Mouse (Mus musculus) liver, adult 2 months (tissue): ENCODE measurements around the gene Tbc1d7. TPM values are rescaled to one million over a fixed set of nuclear protein-coding genes. Genes with fewer than 3 reads are reported as not detected.

Source experiments
- DNase-seq: peaks from one replicate; pipeline ENCODE4 v3.0.0-alpha.2; 2011; ENCODE audit warnings: low read depth, low spot score; ENCODE audit errors: extremely low read depth
- H3K27ac ChIP-seq: fragments of 200-500 bp; replicated peaks from 2 replicates; pipeline ENCODE4 v1.5.1; 2012; ENCODE audit warnings: low read depth, mild to moderate bottlenecking, control low read depth, inconsistent platforms, low read length; ENCODE audit not compliant: insufficient read depth
- H3K27me3 ChIP-seq: fragments of 200-500 bp; 2 replicates; pipeline ENCODE4 v1.6.1; 2012; ENCODE audit warnings: mild to moderate bottlenecking, moderate library complexity, low read length, inconsistent platforms; ENCODE audit not compliant: control insufficient read depth, insufficient read depth
- H3K36me3 ChIP-seq: fragments of 200-500 bp; 2 replicates; pipeline ENCODE4 v1.6.1; 2012; ENCODE audit warnings: low read length, inconsistent platforms; ENCODE audit not compliant: control insufficient read depth, insufficient read depth
- H3K4me1 ChIP-seq: fragments of 200-500 bp; 2 replicates; pipeline ENCODE4 v1.6.1; 2011; ENCODE audit warnings: low read length; ENCODE audit not compliant: control insufficient read depth, insufficient read depth
- H3K4me3 ChIP-seq: fragments of 200-500 bp; 2 replicates; pipeline ENCODE4 v1.5.1; 2011; ENCODE audit warnings: low read depth, mild to moderate bottlenecking, control low read depth, low read length, moderate library complexity; ENCODE audit not compliant: insufficient read depth
- H3K79me2 ChIP-seq: fragments of 200-500 bp; 2 replicates; pipeline ENCODE4 v1.6.1; 2012; ENCODE audit warnings: inconsistent platforms, mild to moderate bottlenecking, low read length, moderate library complexity; ENCODE audit not compliant: control insufficient read depth, insufficient read depth
- H3K9ac ChIP-seq: fragments of 200-500 bp; 2 replicates; pipeline ENCODE4 v1.6.1; 2012; ENCODE audit warnings: low read depth, mild to moderate bottlenecking, control low read depth, inconsistent platforms, low read length
- CTCF ChIP-seq: fragments of 200-500 bp; IDR thresholded peaks from 2 replicates; pipeline ENCODE4 v1.5.1; 2011; ENCODE audit warnings: low read depth, low read length, control low read depth
- POLR2A ChIP-seq: fragments of 200-500 bp; IDR thresholded peaks from 2 replicates; pipeline ENCODE4 v1.6.1; 2011; ENCODE audit warnings: low read length, control low read depth; ENCODE audit not compliant: insufficient read depth; ENCODE audit errors: extremely low read depth
- WGBS: fragments of 180-500 bp; shearing (Covaris S2); methylation state at CpG from one replicate; pipeline ENCODE4 v1.1.7; 2018; 5-methylcytosine and 5-hydroxymethylcytosine counted together
- polyA plus RNA-seq: library from polyadenylated mRNA; depleted of rRNA; stranded (reverse); fragments of >200 nt; gene quantifications from 2 replicates; pipeline ENCODE4 v1.2.3, GENCODE M21; 2012
- total RNA-seq: library from RNA; depleted of rRNA; stranded (reverse); fragments of >200 nt; gene quantifications from 2 replicates; pipeline ENCODE4 v1.2.3, GENCODE M21; 2014

The Tbc1d7 gene
- total and polyA plus RNA-seq, 2 experiments = 7.2 to 14.9 TPM

GRCm38 (mm10) chr13:43215994-43216706, 44.8 kb upstream of the Tbc1d7 start:
- H3K4me3 ChIP-seq = no peak overlapping the region
- TF ChIP-seq CTCF (no peak), POLR2A (no peak)
- H3K36me3 ChIP-seq = no peaks in the 10 kb centered on the region
- 84% methylated on average over 9 of the region's 9 CpGs for WGBS
- no peak for DNase-seq
- H3K27ac ChIP-seq = peak overlapping the region; percentile 68
- no peaks in the 10 kb centered on the region for H3K27me3 ChIP-seq
- H3K4me1 ChIP-seq = peaks cover 16% of the 10 kb centered on the region
- no peaks in the 10 kb centered on the region; the same call in 1 of the 2 replicates for H3K79me2 ChIP-seq
- no peak overlapping the region for H3K9ac ChIP-seq

GRCm38 (mm10) chr13:43215144-43215993, 44.1 kb upstream of the Tbc1d7 start:
- Histone ChIP-seq H3K4me1 (peaks cover 16% of the 10 kb centered on the region), H3K36me3 (no peaks in the 10 kb centered on the region), H3K4me3 (no peak overlapping the region), H3K27ac (peak overlapping the region; percentile 68; the same call in 1 of the 2 replicates), H3K9ac (no peak overlapping the region), H3K79me2 (no peaks in the 10 kb centered on the region; the same call in 1 of the 2 replicates), H3K27me3 (no peaks in the 10 kb centered on the region)
- DNase-seq = no peak
- WGBS = 43% methylated on average over 19 of the region's 19 CpGs
- TF ChIP-seq CTCF (no peak), POLR2A (no peak)

GRCm38 (mm10) chr13:43212338-43212737, 41.0 kb upstream of the Tbc1d7 start:
- peak overlapping the region; percentile 27 for H3K27ac ChIP-seq
- no peak overlapping the region for H3K9ac ChIP-seq
- 3% methylated on average over 7 of the region's 7 CpGs for WGBS
- no peak overlapping the region for H3K4me3 ChIP-seq
- H3K27me3 ChIP-seq = no peaks in the 10 kb centered on the region
- TF ChIP-seq POLR2A = no peak
- no peak for TF ChIP-seq CTCF
- peaks cover 15% of the 10 kb centered on the region for H3K4me1 ChIP-seq
- H3K36me3 ChIP-seq = no peaks in the 10 kb centered on the region
- DNase-seq = peak; percentile 80
- H3K79me2 ChIP-seq = no peaks in the 10 kb centered on the region; the same call in 1 of the 2 replicates

- H3K27me3 ChIP-seq = no peaks in the 10 kb centered on the region
- no peak for TF ChIP-seq POLR2A
- no peak for TF ChIP-seq CTCF
- H3K79me2 ChIP-seq = no peaks in the 10 kb centered on the region; the same call in 1 of the 2 replicates
- no peak overlapping the region for H3K9ac ChIP-seq
- H3K27ac ChIP-seq = no peak overlapping the region
- 91% methylated on average over 5 of the region's 5 CpGs for WGBS
- peaks cover 15% of the 10 kb centered on the region for H3K4me1 ChIP-seq
- DNase-seq = no peak
- H3K36me3 ChIP-seq = no peaks in the 10 kb centered on the region
- no peak overlapping the region for H3K4me3 ChIP-seq
Observed at GRCm38 (mm10) chr13:43210956-43211355, 39.7 kb upstream of the Tbc1d7 start.

- Histone ChIP-seq H3K27ac (no peak overlapping the region), H3K36me3 (no peaks in the 10 kb centered on the region), H3K4me1 (peaks cover 9% of the 10 kb centered on the region), H3K79me2 (no peaks in the 10 kb centered on the region; the same call in 1 of the 2 replicates), H3K9ac (no peak overlapping the region), H3K27me3 (no peaks in the 10 kb centered on the region), H3K4me3 (no peak overlapping the region)
- no peak for TF ChIP-seq CTCF
- no peak for TF ChIP-seq POLR2A
- 90% methylated on average over 5 of the region's 5 CpGs for WGBS
- DNase-seq = no peak
Observed at GRCm38 (mm10) chr13:43209560-43209959, 38.3 kb upstream of the Tbc1d7 start.
